Comparison of ENCODE assay signal across 15 mouse cellular contexts in the genomic region with DNA sequence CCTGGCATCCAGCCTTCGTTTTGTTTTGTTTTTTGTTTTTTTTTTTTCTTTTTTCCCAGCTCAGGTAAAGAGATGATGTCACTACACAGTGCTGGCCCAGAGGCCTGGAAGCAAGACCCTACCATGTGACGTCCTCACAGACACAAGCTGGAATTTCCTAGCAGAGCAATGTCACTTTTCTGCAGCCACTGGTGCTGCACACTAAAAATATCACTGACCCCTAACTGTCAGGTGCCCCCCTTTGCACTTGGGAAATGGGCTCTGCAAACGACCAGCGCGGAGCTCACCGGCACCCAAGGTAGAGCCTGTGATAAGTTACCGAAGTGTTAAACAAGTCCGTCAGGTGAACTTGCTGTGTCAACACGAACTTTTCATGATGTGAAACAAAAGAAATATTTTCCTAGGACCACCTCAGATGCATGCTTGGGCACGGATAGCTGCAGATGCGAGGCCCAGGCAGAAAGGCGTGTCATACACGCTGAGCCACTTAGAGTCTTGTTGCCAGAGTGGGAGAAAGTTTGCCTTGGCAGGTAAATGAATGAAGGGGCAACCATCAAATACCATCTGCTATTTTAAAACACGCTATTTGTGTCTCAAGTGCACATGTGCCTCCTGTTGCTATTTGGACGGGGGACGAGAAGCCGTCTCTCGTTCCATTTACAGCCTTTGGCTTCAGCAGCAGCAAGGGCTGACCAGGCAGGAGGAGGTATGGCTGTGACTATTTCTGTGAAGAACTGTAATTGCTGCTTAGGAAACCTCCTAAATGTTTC. TPM values are rescaled to one million over a fixed set of nuclear protein-coding genes. Genes with fewer than 3 reads are reported as not detected.
DNase-seq lines count a peak whose midpoint lies in the region; TF ChIP-seq lines count a peak whose summit lies in the region.
"Had no signal": no experiment of that assay in that cellular context is flagged by ENCODE, and none has a peak within 500 bp of the region (broad histone marks: within the 10 kb centered on the region; RNA-seq: fewer than 3 reads in every experiment).

No protein-coding gene starts in this region.

- peak overlapping the region; percentile 86; the same call in 1 of the 2 replicates for H3K27ac ChIP-seq in layer of hippocampus, adult 2 months
- H3K27ac ChIP-seq: kidney, embryonic 15.5 days; limb, embryonic 15.5 days had no signal

- H3K4me3 ChIP-seq in layer of hippocampus, adult 2 months, result no peak overlapping the region; the same call in 1 of the 2 replicates
- H3K4me3 ChIP-seq: kidney, embryonic 15.5 days; limb, embryonic 15.5 days; megakaryocyte, embryonic 14.5 days had no signal

- intact Hi-C loops in heart, postnatal 10 days (cut with DNase I), result no loop called here

- peak; percentile 53 for DNase-seq in cerebellum, adult 9-11 months
- no peak for DNase-seq in cerebellum, adult 11 months
- DNase-seq in layer of hippocampus, adult 2 months (ENCODE audit: low spot score in 2 of 2), result no peak
- no peak for DNase-seq in layer of hippocampus, adult 8-10 months (ENCODE audit: low spot score in 2 of 2)
- DNase-seq in heart, adult 9 months (ENCODE audit: low spot score in 2 of 2), result peak; percentile 51 to 68
- DNase-seq in heart, postnatal 10 days, result peak; percentile 63 to 67
- no peak for DNase-seq in adrenal gland, postnatal 36 days
- DNase-seq in right cerebral cortex, postnatal 36 days (ENCODE audit: low spot score in 2 of 2), result no peak
- DNase-seq: lung, adult 18-20 months; right cerebral cortex, postnatal 14 days had no signal

- TF ChIP-seq CTCF in layer of hippocampus, adult 2 months (conservative IDR thresholded peaks at IDR 0.05), result no peak

RNA-seq across cellular contexts. Expression of a gene that starts 7.1 kb away (rescaled TPM):
- total RNA-seq in layer of hippocampus, adult 2 months (2021), result not detected
- total RNA-seq in layer of hippocampus, adult 8-10 months (2022), result not detected
- total RNA-seq in heart, postnatal 10 days (2021), result not detected
- total RNA-seq in adrenal gland, postnatal 36 days (2021), result not detected
- total RNA-seq: adrenal gland, postnatal 4 days; layer of hippocampus, adult 18-20 months had no signal

RNA-seq across cellular contexts. Expression of a gene that starts 38.8 kb away (rescaled TPM):
- total RNA-seq in layer of hippocampus, adult 2 months (2021), result 10 to 100 TPM; 27.3 to 31.3 TPM
- 10 to 100 TPM; 32.3 to 37.2 (median 35.5) TPM for total RNA-seq in layer of hippocampus, adult 8-10 months (2022)
- 10 to 100 TPM; 79.9 to 84.5 TPM for total RNA-seq in heart, postnatal 10 days (2021)
- 10 to 100 TPM; 74.9 to 86.0 TPM for total RNA-seq in adrenal gland, postnatal 36 days (2021)

RNA-seq across cellular contexts. Expression of a gene that starts 52.1 kb away (rescaled TPM):
- 10 to 100 TPM; 31.6 to 35.6 TPM for total RNA-seq in layer of hippocampus, adult 2 months (2021)
- total RNA-seq in layer of hippocampus, adult 8-10 months (2022), result 10 to 100 TPM; 24.0 to 43.4 (median 38.1) TPM
- 10 to 100 TPM; 16.2 TPM for total RNA-seq in heart, postnatal 10 days (2021)
- total RNA-seq in adrenal gland, postnatal 36 days (2021), result 10 to 100 TPM; 12.3 to 25.1 TPM

Comparison
In these comparisons a context has a peak if more than half of its experiments do, and no peak if none do; other contexts are left out.
1. DNase-seq: peak in cerebellum, adult 9-11 months (single experiment), heart, adult 9 months (2 of 2) and heart, postnatal 10 days (2 of 2); none in cerebellum, adult 11 months (single experiment), layer of hippocampus, adult 2 months (0 of 2), layer of hippocampus, adult 8-10 months (0 of 2), adrenal gland, postnatal 36 days (0 of 2) and right cerebral cortex, postnatal 36 days (0 of 2).